Mouse (Mus musculus): ENCODE measurements around the gene Mpv17l2. TPM values are rescaled to one million over a fixed set of nuclear protein-coding genes. Genes with fewer than 3 reads are reported as not detected.

Gene Mpv17l2
- polyA plus RNA-seq (2015; fragmentation: Nextera tagmentation; extraction: Ambion mirVana), result 76.3 and 80.6 TPM in 2 replicates

GRCm38 (mm10) chr8:70760775-70761406, at the start of gene Mpv17l2:
Gene Mpv17l2 (minus strand): TSS chr8:70760946.
- Histone ChIP-seq H3K4me2 (replicated peaks; ENCODE audit: low read depth) (peak within 1 kb of the TSS; percentile 94), H3K27ac (ENCODE audit: low read depth, low read length) (peak within 1 kb of the TSS; percentile 74), H3K9me3 (ENCODE audit: control insufficient read depth) (no peaks in the 10 kb centered on the region), H3K4me1 (replicated peaks; ENCODE audit: control insufficient read depth, insufficient read depth, low read length) (no peaks in the 10 kb centered on the region), H3K36me3 (ENCODE audit: control insufficient read depth, insufficient read depth) (peaks cover 30% of the 10 kb centered on the region), H3K4me3 (ENCODE audit: low read depth, low read length) (peak within 1 kb of the TSS; percentile 59), H3K27me3 (replicated peaks; ENCODE audit: control insufficient read depth, insufficient read depth, low read length) (no peaks in the 10 kb centered on the region), H3K9ac (ENCODE audit: low read depth, low read length) (peak within 1 kb of the TSS; percentile 60)
- no peak for TF ChIP-seq CTCF (IDR thresholded peaks at IDR 0.05; ENCODE audit: low read depth)
- under 1% methylated on average over 55 of the region's 55 CpGs for WGBS
- peak; percentile 89 for ATAC-seq

GRCm38 (mm10) chr8:70808955-70809701, 48.4 kb upstream of the Mpv17l2 start:
- H3K4me3 ChIP-seq (ENCODE audit: low read depth, low read length), result no peak overlapping the region
- no peak overlapping the region for H3K4me2 ChIP-seq (replicated peaks; ENCODE audit: low read depth)
- H3K27me3 ChIP-seq (replicated peaks; ENCODE audit: control insufficient read depth, insufficient read depth, low read length), result no peaks in the 10 kb centered on the region; the same call in 1 of the 2 replicates
- WGBS, result 82% methylated on average over 8 of the region's 8 CpGs
- H3K9ac ChIP-seq (ENCODE audit: low read depth, low read length), result no peak overlapping the region
- no peaks in the 10 kb centered on the region for H3K36me3 ChIP-seq (ENCODE audit: control insufficient read depth, insufficient read depth)
- no peak for TF ChIP-seq CTCF (IDR thresholded peaks at IDR 0.05; ENCODE audit: low read depth)
- 0 out of 2 replicates have a peak, but pooled peaks cover 3% of the 10 kb centered on the region for H3K4me1 ChIP-seq (replicated peaks; ENCODE audit: control insufficient read depth, insufficient read depth, low read length)
- no peak for ATAC-seq
- no peak overlapping the region for H3K27ac ChIP-seq (ENCODE audit: low read depth, low read length)
- H3K9me3 ChIP-seq (ENCODE audit: control insufficient read depth), result no peaks in the 10 kb centered on the region

DNA sequence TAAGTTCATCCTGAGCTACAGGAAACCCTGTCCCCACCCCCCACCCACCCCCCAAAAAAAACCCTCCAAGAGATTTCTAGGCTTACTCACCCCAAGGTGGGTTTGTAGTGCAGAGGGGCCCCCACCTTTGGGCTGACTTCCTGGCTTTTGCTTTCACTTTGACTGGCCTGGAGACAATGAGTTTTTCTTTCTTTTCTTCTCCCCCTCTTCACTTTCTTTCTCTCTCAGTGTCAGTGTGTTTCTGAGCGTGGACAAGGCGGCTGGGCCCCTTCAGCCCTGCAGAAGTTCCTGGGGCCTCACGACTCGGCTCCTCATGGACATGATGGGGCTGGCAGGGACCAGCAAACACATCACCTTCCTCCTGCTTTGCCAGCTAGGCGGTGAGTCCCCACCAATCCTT, 47.5 kb upstream of the Mpv17l2 start, which contains the start of gene Il12rb1:
Gene Il12rb1 (plus strand): TSS at position 211 of the 400 bp plus-strand sequence.
- 59% methylated on average over 5 of the region's 5 CpGs for WGBS
- TF ChIP-seq CTCF (IDR thresholded peaks at IDR 0.05; ENCODE audit: low read depth), result no peak
- H3K4me2 ChIP-seq (replicated peaks; ENCODE audit: low read depth), result no peak within 1 kb of the TSS

DNA sequence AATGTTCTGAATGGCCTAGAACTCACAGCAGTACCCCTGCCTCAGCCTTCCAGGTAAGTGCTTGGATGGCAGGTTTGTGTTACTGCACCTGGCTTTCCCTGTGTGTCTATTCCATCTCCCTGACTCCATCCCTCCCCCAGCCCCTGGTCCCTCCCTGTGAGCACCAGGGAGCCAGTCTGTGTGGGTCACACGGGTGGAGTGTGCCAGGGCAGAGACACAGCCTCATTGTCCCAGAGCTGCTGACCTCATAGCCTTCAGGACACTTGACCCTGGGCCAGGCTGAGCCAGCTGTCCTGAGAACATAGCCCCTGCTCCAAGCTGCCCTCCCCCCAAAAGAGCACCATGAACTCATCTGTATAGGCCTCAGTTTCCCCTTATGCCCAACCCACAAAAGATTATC, 46.6 kb upstream of the Mpv17l2 start:
- Histone ChIP-seq H3K27me3 (replicated peaks; ENCODE audit: control insufficient read depth, insufficient read depth, low read length) (no peaks in the 10 kb centered on the region), H3K4me1 (replicated peaks; ENCODE audit: control insufficient read depth, insufficient read depth, low read length) (0 out of 2 replicates have a peak, but pooled peaks cover 3% of the 10 kb centered on the region), H3K4me2 (replicated peaks; ENCODE audit: low read depth) (no peak overlapping the region), H3K9me3 (ENCODE audit: control insufficient read depth) (no peaks in the 10 kb centered on the region), H3K27ac (ENCODE audit: low read depth, low read length) (no peak overlapping the region), H3K36me3 (ENCODE audit: control insufficient read depth, insufficient read depth) (no peaks in the 10 kb centered on the region), H3K4me3 (ENCODE audit: low read depth, low read length) (no peak overlapping the region), H3K9ac (ENCODE audit: low read depth, low read length) (no peak overlapping the region)
- TF ChIP-seq CTCF (IDR thresholded peaks at IDR 0.05; ENCODE audit: low read depth), result no peak
- WGBS, result 44% methylated on average over 1 of the region's 1 CpGs
- no peak for ATAC-seq

More for the DNA sequence above, 47.5 kb upstream of the Mpv17l2 start, which contains the start of gene Il12rb1:
- no peak within 1 kb of the TSS for H3K4me3 ChIP-seq (ENCODE audit: low read depth, low read length)
- H3K4me1 ChIP-seq (replicated peaks; ENCODE audit: control insufficient read depth, insufficient read depth, low read length), result 0 out of 2 replicates have a peak, but pooled peaks cover 3% of the 10 kb centered on the region
- no peak within 1 kb of the TSS for H3K27ac ChIP-seq (ENCODE audit: low read depth, low read length)
- H3K9ac ChIP-seq (ENCODE audit: low read depth, low read length), result no peak within 1 kb of the TSS
- no peak for ATAC-seq
- no peaks in the 10 kb centered on the region for H3K27me3 ChIP-seq (replicated peaks; ENCODE audit: control insufficient read depth, insufficient read depth, low read length)
- no peaks in the 10 kb centered on the region for H3K36me3 ChIP-seq (ENCODE audit: control insufficient read depth, insufficient read depth)
- H3K9me3 ChIP-seq (ENCODE audit: control insufficient read depth), result no peaks in the 10 kb centered on the region

- Histone ChIP-seq H3K27ac (ENCODE audit: low read depth, low read length) (no peak overlapping the region), H3K4me3 (ENCODE audit: low read depth, low read length) (no peak overlapping the region), H3K36me3 (ENCODE audit: control insufficient read depth, insufficient read depth) (no peaks in the 10 kb centered on the region), H3K4me1 (replicated peaks; ENCODE audit: control insufficient read depth, insufficient read depth, low read length) (0 out of 2 replicates have a peak, but pooled peaks cover 3% of the 10 kb centered on the region), H3K4me2 (replicated peaks; ENCODE audit: low read depth) (no peak overlapping the region), H3K9me3 (ENCODE audit: control insufficient read depth) (no peaks in the 10 kb centered on the region), H3K27me3 (replicated peaks; ENCODE audit: control insufficient read depth, insufficient read depth, low read length) (no peaks in the 10 kb centered on the region), H3K9ac (ENCODE audit: low read depth, low read length) (no peak overlapping the region)
- ATAC-seq, result no peak
- 72% methylated on average over 4 of the region's 4 CpGs for whole genome bisulfite sequencing
- no peak for TF ChIP-seq CTCF (IDR thresholded peaks at IDR 0.05; ENCODE audit: low read depth)
These were observed 45.8 kb upstream of the Mpv17l2 start for GRCm38 (mm10) chr8:70806541-70806940.
